Mouse (Mus musculus) embryonic facial prominence, embryonic 12.5 days (tissue): ENCODE measurements at regions not wholly inside any gene's neighbourhood (a gene's known extent, or its start where the extent isn't known, plus 50 kb on each side); places are given as distances from the start of the nearest gene placed in this dataset.

Experiments
- ATAC-seq: fragments of 200-750 bp; cut with Nextera tagmentation; 2 replicates; pipeline ENCODE4 v1.8.0; 2017; ENCODE audit not compliant: insufficient number of reproducible peaks, insufficient read depth, low FRiP score, low TSS enrichment
- H3K27ac ChIP-seq: fragments of 300-500 bp; sonication (generic); 2 replicates; pipeline ENCODE4 v1.5.1; 2016; ENCODE audit warnings: mild to moderate bottlenecking
- H3K27me3 ChIP-seq: fragments of 300-500 bp; sonication (generic); 2 replicates; pipeline ENCODE4 v1.6.1; 2016; ENCODE audit warnings: mild to moderate bottlenecking, moderate library complexity
- H3K36me3 ChIP-seq: fragments of 300-500 bp; sonication (generic); 2 replicates; pipeline ENCODE4 v1.6.1; 2016; ENCODE audit warnings: mild to moderate bottlenecking
- H3K4me1 ChIP-seq: fragments of 300-500 bp; sonication (generic); 2 replicates; pipeline ENCODE4 v1.6.1; 2016
- H3K4me2 ChIP-seq: fragments of 300-500 bp; sonication (generic); replicated peaks from 2 replicates; pipeline ENCODE4 v1.6.1; 2016; ENCODE audit warnings: mild to moderate bottlenecking, moderate library complexity
- H3K4me3 ChIP-seq: fragments of 300-500 bp; sonication (generic); 2 replicates; pipeline ENCODE4 v1.5.1; 2016; ENCODE audit warnings: mild to moderate bottlenecking
- H3K9ac ChIP-seq: fragments of 300-500 bp; sonication (generic); 2 replicates; pipeline ENCODE4 v1.6.1; 2016; ENCODE audit warnings: mild to moderate bottlenecking, moderate library complexity
- H3K9me3 ChIP-seq: fragments of 300-500 bp; sonication (generic); 2 replicates; pipeline ENCODE4 v1.6.1; 2016; ENCODE audit warnings: mild to moderate bottlenecking, moderate library complexity
- WGBS: fragments of 180-500 bp; shearing (Covaris S2); methylation state at CpG from one replicate; pipeline ENCODE4 v1.1.7; 2016; 5-methylcytosine and 5-hydroxymethylcytosine counted together

DNA sequence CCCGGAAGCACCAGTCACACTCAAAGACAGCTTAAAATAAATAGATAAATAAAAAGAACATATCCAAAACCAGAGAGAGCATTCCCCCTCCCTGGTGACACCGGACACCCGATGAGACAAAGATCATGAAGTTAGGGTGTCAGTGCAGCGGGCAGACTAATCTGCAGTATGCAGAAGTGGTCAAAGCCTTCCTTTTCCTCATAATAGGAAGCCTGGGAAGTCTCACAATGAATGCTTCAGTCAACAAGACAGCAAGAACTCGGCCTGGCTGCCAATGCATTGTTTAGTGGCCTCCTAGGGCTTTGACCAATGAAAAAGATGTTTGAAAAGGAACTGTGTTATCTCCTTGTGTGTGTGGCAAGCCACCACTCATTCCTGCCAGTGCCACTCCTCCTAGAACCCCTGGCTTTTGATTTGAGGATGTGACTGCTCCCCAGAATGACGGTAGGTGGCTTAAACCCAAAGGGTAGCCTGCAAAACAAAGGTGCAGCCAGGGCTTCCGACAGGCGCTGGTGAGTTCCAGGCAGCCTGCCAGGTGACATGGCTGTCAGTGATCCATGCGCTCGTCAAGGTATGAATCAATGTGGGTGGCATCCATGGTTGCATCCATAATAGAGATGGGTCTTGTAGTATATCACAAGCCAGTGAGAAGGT lies 58.1 kb upstream of the Cadm1 start:
- Histone ChIP-seq H3K27ac (no peak overlapping the region), H3K36me3 (no peaks in the 10 kb centered on the region), H3K9ac (no peak overlapping the region), H3K9me3 (no peaks in the 10 kb centered on the region), H3K4me3 (no peak overlapping the region), H3K4me2 (no peak overlapping the region), H3K4me1 (no peaks in the 10 kb centered on the region), H3K27me3 (no peaks in the 10 kb centered on the region)
- no peak for ATAC-seq
- 59% methylated on average over 10 of the region's 10 CpGs for whole genome bisulfite sequencing

DNA sequence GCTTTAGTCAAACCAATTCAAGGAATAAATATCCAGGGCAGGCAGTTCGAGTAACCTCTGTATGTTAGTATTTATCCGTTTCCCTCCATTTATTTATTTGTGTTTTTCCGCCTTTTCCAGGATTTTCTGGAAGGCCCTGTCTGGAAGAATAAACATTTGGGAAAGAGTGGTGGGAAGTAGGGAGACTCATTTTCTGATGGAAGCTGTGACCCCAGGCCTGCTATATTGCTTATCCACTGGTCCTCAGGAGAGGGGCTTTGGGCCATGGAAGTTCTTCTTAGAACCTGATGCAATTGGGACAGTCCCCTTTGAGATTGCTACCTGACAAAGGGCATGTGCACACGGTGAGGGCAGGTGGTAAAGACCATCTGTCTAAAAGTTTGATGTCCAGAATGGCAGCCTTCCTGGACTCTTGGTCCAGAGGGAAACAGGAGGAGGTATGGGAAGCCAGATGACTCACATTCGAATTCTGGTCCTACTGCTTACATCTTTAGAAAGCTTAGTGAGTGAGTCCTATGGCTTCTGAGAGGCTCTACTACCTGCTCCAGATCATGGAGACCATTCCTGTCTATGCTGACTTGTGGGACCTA lies 56.1 kb upstream of the Cadm1 start:
- WGBS, result 86% methylated on average over 5 of the region's 5 CpGs

DNA sequence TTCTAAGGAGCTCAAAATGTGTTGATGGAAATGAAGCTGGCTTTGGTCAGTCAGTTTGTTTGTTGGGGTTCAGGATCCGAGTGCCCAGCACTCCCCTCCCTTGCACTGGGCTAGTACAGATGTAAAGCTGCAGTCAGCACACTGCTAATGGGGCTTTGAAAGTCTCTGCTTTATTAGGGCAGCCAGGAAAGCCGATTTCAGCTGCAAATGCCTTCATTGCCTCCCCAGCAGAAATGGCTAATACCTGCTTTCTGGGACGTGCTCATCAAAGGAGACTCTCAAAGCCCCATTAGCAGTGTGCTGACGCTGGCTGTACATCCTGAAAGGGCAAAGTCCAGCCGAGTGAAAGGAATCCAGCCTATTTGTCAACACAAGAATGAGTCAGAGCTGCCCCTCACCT lies 55.2 kb upstream of the Cadm1 start:
- Histone ChIP-seq H3K9me3 (no peaks in the 10 kb centered on the region), H3K36me3 (no peaks in the 10 kb centered on the region), H3K9ac (no peak overlapping the region), H3K4me3 (no peak overlapping the region), H3K4me1 (no peaks in the 10 kb centered on the region), H3K4me2 (no peak overlapping the region), H3K27me3 (no peaks in the 10 kb centered on the region), H3K27ac (no peak overlapping the region)
- ATAC-seq, result no peak
- WGBS, result 49% methylated on average over 5 of the region's 5 CpGs

More for the DNA sequence above, 56.1 kb upstream of the Cadm1 start:
- Histone ChIP-seq H3K9me3 (no peaks in the 10 kb centered on the region), H3K4me2 (no peak overlapping the region), H3K27me3 (no peaks in the 10 kb centered on the region), H3K4me1 (no peaks in the 10 kb centered on the region), H3K4me3 (no peak overlapping the region), H3K27ac (no peak overlapping the region), H3K9ac (no peak overlapping the region), H3K36me3 (no peaks in the 10 kb centered on the region)
- no peak for ATAC-seq

DNA sequence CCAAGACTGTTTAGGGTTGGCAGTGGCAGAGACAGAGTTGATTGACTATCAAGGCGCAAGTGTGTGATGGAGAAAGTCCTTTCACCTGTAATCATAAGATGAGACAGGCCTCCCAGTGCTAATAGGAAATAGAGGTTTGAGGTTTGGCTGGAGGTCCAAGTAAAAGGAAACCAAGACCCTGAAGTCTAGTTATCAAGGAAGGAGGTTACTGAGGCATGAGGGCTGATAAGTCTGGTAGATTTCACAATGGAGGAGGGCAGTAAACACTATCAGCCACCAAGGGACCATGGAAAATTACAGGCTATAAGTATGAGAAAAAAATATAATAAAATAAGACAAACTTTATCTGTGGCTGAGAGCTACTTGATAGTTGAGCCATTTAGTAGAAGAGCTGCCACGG lies 52.1 kb upstream of the Cadm1 start:
- no peak for ATAC-seq
- 86% methylated on average over 2 of the region's 2 CpGs for WGBS
- no peaks in the 10 kb centered on the region for H3K9me3 ChIP-seq

More for the DNA sequence above, 52.1 kb upstream of the Cadm1 start:
- Histone ChIP-seq H3K4me2 (no peak overlapping the region), H3K4me1 (no peaks in the 10 kb centered on the region), H3K36me3 (no peaks in the 10 kb centered on the region), H3K9ac (no peak overlapping the region), H3K27me3 (no peaks in the 10 kb centered on the region), H3K4me3 (no peak overlapping the region), H3K27ac (no peak overlapping the region)
